Mouse (Mus musculus): ENCODE measurements at regions not wholly inside any gene's neighbourhood (a gene's known extent, or its start where the extent isn't known, plus 50 kb on each side); places are given as distances from the start of the nearest gene placed in this dataset.
"Not testable (repeated sequence)": the region's sequence is repeated elsewhere in the genome, so short reads cannot be mapped to it uniquely, and the experiment has no call there.

GRCm38 (mm10) chr17:91466822-91467221 is 374.0 kb upstream of the Nrxn1 start:
- in situ Hi-C loops (cut with MboI, MseI) = no loop called here

- in situ Hi-C loops (cut with MboI, MseI) = no loop called here
Measured at GRCm38 (mm10) chr17:91451711-91452110, 358.8 kb upstream of the Nrxn1 start.

GRCm38 (mm10) chr17:91431780-91432720 is 339.2 kb upstream of the Nrxn1 start:
- in situ Hi-C loops (cut with MboI, MseI) = not testable (repeated sequence)

GRCm38 (mm10) chr17:91430351-91430750 is 337.5 kb upstream of the Nrxn1 start:
- in situ Hi-C loops (cut with MboI, MseI) = no loop called here

- in situ Hi-C loops (cut with MboI, MseI) = no loop called here
Measured at GRCm38 (mm10) chr17:91425120-91425519, 332.2 kb upstream of the Nrxn1 start.

GRCm38 (mm10) chr17:91418582-91418981 is 325.7 kb upstream of the Nrxn1 start:
- in situ Hi-C loops (cut with MboI, MseI) = no loop called here

GRCm38 (mm10) chr17:91390969-91391764 is 298.3 kb upstream of the Nrxn1 start:
- in situ Hi-C loops (cut with MboI, MseI) = no loop called here

GRCm38 (mm10) chr17:91389937-91390623 is 297.2 kb upstream of the Nrxn1 start:
- in situ Hi-C loops (cut with MboI, MseI) = not testable (repeated sequence)

- in situ Hi-C loops (cut with MboI, MseI) = no loop called here
Measured at GRCm38 (mm10) chr17:91388521-91388920, 295.6 kb upstream of the Nrxn1 start.

GRCm38 (mm10) chr17:91388039-91388438 is 295.2 kb upstream of the Nrxn1 start:
- in situ Hi-C loops (cut with MboI, MseI) = no loop called here

- in situ Hi-C loops (cut with MboI, MseI) = no loop called here
Measured at GRCm38 (mm10) chr17:91385949-91386348, 293.1 kb upstream of the Nrxn1 start.

- in situ Hi-C loops (cut with MboI, MseI) = no loop called here
Measured at GRCm38 (mm10) chr17:91368156-91368555, 275.3 kb upstream of the Nrxn1 start.

GRCm38 (mm10) chr17:91361261-91361660 is 268.4 kb upstream of the Nrxn1 start:
- in situ Hi-C loops (cut with MboI, MseI) = no loop called here

- in situ Hi-C loops (cut with MboI, MseI) = no loop called here
Measured at GRCm38 (mm10) chr17:91352107-91352506, 259.2 kb upstream of the Nrxn1 start.

GRCm38 (mm10) chr17:91336882-91337281 is 244.0 kb upstream of the Nrxn1 start:
- in situ Hi-C loops (cut with MboI, MseI) = no loop called here

- in situ Hi-C loops (cut with MboI, MseI) = no loop called here
Measured at GRCm38 (mm10) chr17:91333790-91334189, 240.9 kb upstream of the Nrxn1 start.

- in situ Hi-C loops (cut with MboI, MseI) = no loop called here
Measured at GRCm38 (mm10) chr17:91333202-91333601, 240.3 kb upstream of the Nrxn1 start.

- in situ Hi-C loops (cut with MboI, MseI) = no loop called here
Measured at GRCm38 (mm10) chr17:91324377-91324776, 231.5 kb upstream of the Nrxn1 start.

- in situ Hi-C loops (cut with MboI, MseI) = no loop called here
Measured at GRCm38 (mm10) chr17:91286875-91287274, 194.0 kb upstream of the Nrxn1 start.

GRCm38 (mm10) chr17:91274378-91274777 is 181.5 kb upstream of the Nrxn1 start:
- in situ Hi-C loops (cut with MboI, MseI) = no loop called here

- in situ Hi-C loops (cut with MboI, MseI) = loop anchor here (25.0 kb wide), 1 partner anchor 1824 kb away; no protein-coding TSS in a partner anchor
Measured at GRCm38 (mm10) chr17:91238719-91239118, 145.8 kb upstream of the Nrxn1 start.

- in situ Hi-C loops (cut with MboI, MseI) = loop anchor here (25.0 kb wide), 1 partner anchor 1826 kb away; no protein-coding TSS in a partner anchor
Measured at GRCm38 (mm10) chr17:91236653-91237052, 143.8 kb upstream of the Nrxn1 start.

Measured in T-helper 2 cell (primary cell).